ENCODE assay signal across 17 mouse cellular contexts in the genomic region with DNA sequence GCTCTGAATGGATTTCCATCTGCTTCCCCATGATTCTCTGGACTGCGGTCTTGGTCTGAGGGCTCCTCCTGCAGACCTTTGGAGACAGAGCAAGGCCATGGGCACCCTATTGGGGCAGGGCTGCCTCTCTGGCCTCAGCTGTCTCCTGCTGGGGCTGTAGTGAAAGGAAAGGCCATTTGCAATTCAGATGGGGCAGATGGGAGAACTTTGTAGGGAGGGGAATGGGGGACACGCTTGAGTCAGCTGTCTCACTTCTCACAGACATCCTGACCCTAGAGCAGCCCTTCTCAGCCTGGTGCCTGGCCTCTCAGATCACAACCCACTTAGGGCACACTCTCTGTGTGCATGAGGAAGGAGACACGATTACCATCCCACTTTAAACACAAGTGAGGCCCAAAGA.
A peak's percentile ranks its signal among the peaks of the same experiment; 100 is the strongest.
DNase-seq lines count a peak whose midpoint lies in the region; ATAC-seq and TF ChIP-seq lines count a peak whose summit lies in the region.
"Had no signal": no experiment of that assay in that cellular context is flagged by ENCODE, and none has a peak within 500 bp of the region (broad histone marks: within the 10 kb centered on the region; RNA-seq: fewer than 3 reads in every experiment).

No protein-coding gene starts in this region.

- ATAC-seq in hindbrain, embryonic 13.5 days (ENCODE audit: low FRiP score), result peak; percentile 39; the same call in 1 of the 2 replicates
- ATAC-seq: intestine, embryonic 16.5 days had no signal

- H3K36me3 ChIP-seq in heart, embryonic 10.5 days, result no peaks in the 10 kb centered on the region
- H3K36me3 ChIP-seq in hindbrain, embryonic 13.5 days, result no peaks in the 10 kb centered on the region
- H3K36me3 ChIP-seq: limb, embryonic 15.5 days had no signal

- no peak overlapping the region for H3K4me2 ChIP-seq in hindbrain, embryonic 13.5 days
- H3K4me2 ChIP-seq: limb, embryonic 15.5 days had no signal

- peak overlapping the region; percentile 3; the same call in 1 of the 2 replicates for H3K27ac ChIP-seq in heart, embryonic 10.5 days
- H3K27ac ChIP-seq in hindbrain, embryonic 13.5 days, result peak overlapping the region; percentile 37; the same call in 1 of the 2 replicates
- H3K27ac ChIP-seq in cerebellum, adult 2 months (ENCODE audit: insufficient read depth, low read length), result no peak overlapping the region
- H3K27ac ChIP-seq: limb, embryonic 15.5 days had no signal

- H3K9me3 ChIP-seq in heart, embryonic 10.5 days, result no peaks in the 10 kb centered on the region
- no peaks in the 10 kb centered on the region for H3K9me3 ChIP-seq in hindbrain, embryonic 13.5 days
- H3K9me3 ChIP-seq: limb, embryonic 15.5 days had no signal

- no peak for DNase-seq in heart, embryonic 10.5 days (ENCODE audit: low spot score)
- DNase-seq in heart, postnatal 25 days (ENCODE audit: low spot score), result no peak
- peak; percentile 45 for DNase-seq in retina, postnatal 1 day
- DNase-seq in retina, embryonic 14.5 days (ENCODE audit: low spot score), result no peak
- DNase-seq in frontal cortex, postnatal 25 days (ENCODE audit: low spot score in 2 of 2), result no peak
- DNase-seq in cerebellum, adult 2 months, result no peak
- DNase-seq in liver, result no peak
- DNase-seq: cerebellum, postnatal 25 days; gastrocnemius, postnatal 14 days; heart, postnatal 14 days; kidney, postnatal 10 days; layer of hippocampus, adult 9-11 months; lung, adult 2 months; lung, postnatal 4 days had no signal

- H3K27me3 ChIP-seq in heart, embryonic 10.5 days (ENCODE audit: insufficient read depth, poor library complexity, severe bottlenecking), result peaks cover 16% of the 10 kb centered on the region; the same call in 1 of the 2 replicates
- H3K27me3 ChIP-seq in hindbrain, embryonic 13.5 days, result peaks cover 19% of the 10 kb centered on the region
- no peaks in the 10 kb centered on the region for H3K27me3 ChIP-seq in cerebellum, adult 2 months (ENCODE audit: control insufficient read depth, insufficient read depth, low read length)

- no peak overlapping the region for H3K4me3 ChIP-seq in heart, embryonic 10.5 days
- no peak overlapping the region for H3K4me3 ChIP-seq in hindbrain, embryonic 13.5 days
- no peak overlapping the region for H3K4me3 ChIP-seq in cerebellum, adult 2 months (replicated peaks; ENCODE audit: insufficient read depth, low read depth, low read length)
- H3K4me3 ChIP-seq: limb, embryonic 15.5 days had no signal

- 27% methylated on average over 3 of the region's 3 CpGs for WGBS in heart, embryonic 10.5 days
- WGBS in hindbrain, embryonic 13.5 days, result 17% methylated on average over 3 of the region's 3 CpGs
- WGBS in cerebellum, adult 2 months, result 76% methylated on average over 3 of the region's 3 CpGs

- TF ChIP-seq POLR2A in cerebellum, adult 2 months (IDR thresholded peaks at IDR 0.05; ENCODE audit: borderline replicate concordance, insufficient read depth, low read length), result no peak

- H3K4me1 ChIP-seq in heart, embryonic 10.5 days, result peaks cover 16% of the 10 kb centered on the region
- peaks cover 33% of the 10 kb centered on the region for H3K4me1 ChIP-seq in hindbrain, embryonic 13.5 days (replicated peaks)
- 0 out of 2 replicates have a peak, but pooled peaks cover 3% of the 10 kb centered on the region for H3K4me1 ChIP-seq in cerebellum, adult 2 months (ENCODE audit: control insufficient read depth, insufficient read depth, low read length)
- H3K4me1 ChIP-seq: limb, embryonic 15.5 days had no signal

- TF ChIP-seq CTCF in cerebellum, adult 2 months (IDR thresholded peaks at IDR 0.05; ENCODE audit: borderline replicate concordance, insufficient read depth, low read depth, low read length), result no peak

- H3K9ac ChIP-seq in hindbrain, embryonic 13.5 days, result no peak overlapping the region; the same call in 1 of the 2 replicates
- H3K9ac ChIP-seq: limb, embryonic 15.5 days had no signal

- intact Hi-C loops in heart, postnatal 25 days (cut with DNase I), result no loop called here
